Mouse (Mus musculus) lung, postnatal 0 days (tissue): Measurements from ENCODE around the gene Med13.

Source experiments
- CTCF ChIP-seq: IDR thresholded peaks from 2 replicates; pipeline ENCODE4 v1.5.1; 2016; ENCODE audit warnings: antibody characterized with exemption, mild to moderate bottlenecking
- EP300 ChIP-seq: IDR thresholded peaks from 2 replicates; pipeline ENCODE4 v1.6.1; 2016; ENCODE audit warnings: antibody characterized with exemption, mild to moderate bottlenecking, control low read depth

- TF ChIP-seq EP300, result no peak
- no peak for TF ChIP-seq CTCF
Observed at GRCm38 (mm10) chr11:86403845-86404244, 46.4 kb upstream of the Med13 start.
